Mouse (Mus musculus) E14TG2a.4 (cell line): ENCODE data around the gene Frmd4b.

Experiments
- CTCF ChIP-seq: conservative IDR thresholded peaks from 2 replicates; pipeline ENCODE4 v1.5.1; 2014; ENCODE audit warnings: low read length
- NANOG ChIP-seq: IDR thresholded peaks from 2 replicates; pipeline ENCODE4 v1.6.1; 2014; ENCODE audit warnings: borderline replicate concordance, low read length, mixed read lengths

DNA sequence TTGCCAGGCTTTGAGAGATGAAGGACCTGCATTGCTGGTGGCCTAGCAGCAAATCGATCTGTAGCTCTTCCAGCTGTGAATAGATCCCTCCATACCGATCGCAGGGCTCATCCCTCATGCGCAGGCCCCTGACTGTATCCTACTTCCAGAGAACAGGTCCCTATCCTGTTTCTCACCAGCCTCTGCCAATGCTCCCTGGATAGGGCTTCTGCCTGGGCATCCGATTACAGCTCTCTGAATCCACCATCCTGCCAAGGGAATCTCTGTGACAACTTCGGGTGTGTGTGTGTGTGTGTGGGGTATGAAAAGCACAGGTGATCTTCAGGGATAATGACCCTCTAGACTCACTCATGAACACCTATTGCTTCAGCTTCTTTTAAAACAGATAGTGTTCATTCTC, 216.9 kb downstream of the Frmd4b start:
- no peak for TF ChIP-seq CTCF
- TF ChIP-seq NANOG: no peak
